In the genomic region with DNA sequence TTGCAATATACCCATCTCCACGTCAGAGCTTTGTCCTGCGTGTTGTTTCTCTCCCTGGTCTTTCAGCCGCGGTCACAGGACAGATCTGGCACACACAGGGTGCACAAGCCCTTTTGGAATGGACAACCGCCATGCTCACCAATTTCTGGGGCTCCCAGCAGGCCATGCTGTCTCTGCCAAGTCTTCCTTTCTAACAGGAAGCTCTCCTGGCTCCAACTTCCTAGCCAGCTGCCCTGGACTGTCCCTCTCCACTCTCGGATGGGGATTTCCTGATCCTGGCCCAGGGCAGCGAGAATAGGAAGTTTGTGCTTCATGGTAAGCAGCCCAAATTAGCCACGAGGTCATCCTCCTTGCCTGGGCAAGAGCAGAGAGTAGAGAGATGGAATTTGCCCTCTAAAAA, we compare ENCODE assay signal across 12 mouse cellular contexts. TPM values are rescaled to one million over a fixed set of nuclear protein-coding genes. Genes with fewer than 3 reads are reported as not detected.
A peak's percentile ranks its signal among the peaks of the same experiment; 100 is the strongest.
DNase-seq lines count a peak whose midpoint lies in the region; ATAC-seq and TF ChIP-seq lines count a peak whose summit lies in the region.
"Had no signal": no experiment of that assay in that cellular context is flagged by ENCODE, and none has a peak within 500 bp of the region (broad histone marks: within the 10 kb centered on the region; RNA-seq: fewer than 3 reads in every experiment).

No protein-coding gene starts in this region.

- DNase-seq in adrenal gland, adult (ENCODE audit: inconsistent age in 2 of 2, low spot score in 1 of 2): peak; percentile 34 to 71
- no peak for DNase-seq in adrenal gland, postnatal 4 days (ENCODE audit: low spot score in 2 of 2)
- no peak for DNase-seq in liver, postnatal 0 days
- DNase-seq in gastrocnemius, postnatal 25 days: peak; percentile 44
- DNase-seq in lung, postnatal 25 days (ENCODE audit: low spot score): peak; percentile 56
- DNase-seq in ovary, adult 18-20 months (ENCODE audit: low spot score): no peak
- no peak for DNase-seq in ovary, postnatal 36 days (ENCODE audit: low spot score)

- ATAC-seq in liver, embryonic 15.5 days (ENCODE audit: insufficient read depth): 0 out of 2 replicates have a peak, but pooled peaks have one; percentile 31
- ATAC-seq in liver, postnatal 0 days: no peak

- no peaks in the 10 kb centered on the region for H3K9me3 ChIP-seq in liver, embryonic 15.5 days (replicated peaks)
- H3K9me3 ChIP-seq in liver, postnatal 0 days (ENCODE audit: low read length): no peaks in the 10 kb centered on the region
- H3K9me3 ChIP-seq: limb, embryonic 13.5 days had no signal

- H3K4me2 ChIP-seq in liver, embryonic 15.5 days: no peak overlapping the region
- no peak overlapping the region for H3K4me2 ChIP-seq in liver, postnatal 0 days (ENCODE audit: low read depth, low read length)
- H3K4me2 ChIP-seq: limb, embryonic 13.5 days; midbrain, embryonic 11.5 days had no signal

- no peak overlapping the region for H3K9ac ChIP-seq in liver, embryonic 15.5 days
- H3K9ac ChIP-seq in liver, postnatal 0 days (replicated peaks): no peak overlapping the region
- H3K9ac ChIP-seq: limb, embryonic 13.5 days had no signal

- peaks cover 22% of the 10 kb centered on the region for H3K27me3 ChIP-seq in liver, embryonic 15.5 days
- H3K27me3 ChIP-seq in liver, postnatal 0 days (ENCODE audit: insufficient read depth, low read length): peaks cover 18% of the 10 kb centered on the region

- TF ChIP-seq CTCF in liver, postnatal 0 days (IDR thresholded peaks at IDR 0.05; ENCODE audit: low read depth): no peak

- no peaks in the 10 kb centered on the region for H3K4me1 ChIP-seq in liver, embryonic 15.5 days (replicated peaks)
- no peaks in the 10 kb centered on the region for H3K4me1 ChIP-seq in liver, postnatal 0 days (ENCODE audit: insufficient read depth)

- no peaks in the 10 kb centered on the region for H3K36me3 ChIP-seq in liver, embryonic 15.5 days (replicated peaks)
- no peaks in the 10 kb centered on the region for H3K36me3 ChIP-seq in liver, postnatal 0 days (replicated peaks; ENCODE audit: insufficient read depth, low read length)
- H3K36me3 ChIP-seq: limb, embryonic 13.5 days had no signal

- WGBS in liver, embryonic 15.5 days (ENCODE audit: insufficient replicate concordance): 41% methylated on average over 8 of the region's 8 CpGs
- WGBS in liver, postnatal 0 days (ENCODE audit: insufficient replicate concordance): 54% methylated on average over 8 of the region's 8 CpGs

- no peak for TF ChIP-seq EP300 in liver, postnatal 0 days (IDR thresholded peaks at IDR 0.05; ENCODE audit: low read depth)

- no peak overlapping the region for H3K4me3 ChIP-seq in liver, embryonic 15.5 days (replicated peaks)
- no peak overlapping the region for H3K4me3 ChIP-seq in liver, postnatal 0 days (ENCODE audit: low read depth, low read length)
- H3K4me3 ChIP-seq: limb, embryonic 13.5 days had no signal

- H3K27ac ChIP-seq in liver, embryonic 15.5 days (replicated peaks): no peak overlapping the region
- no peak overlapping the region for H3K27ac ChIP-seq in liver, postnatal 0 days (ENCODE audit: low read depth)
- H3K27ac ChIP-seq: limb, embryonic 13.5 days had no signal

RNA-seq across cellular contexts. Expression of gene Gm13889, which starts 4.7 kb away (rescaled TPM):
- 10 to 100 TPM; 26.7 to 28.4 TPM for total RNA-seq in adrenal gland, postnatal 4 days (2021)
- polyA plus RNA-seq in liver, embryonic 15.5 days (2015; fragmentation: Nextera tagmentation; extraction: Ambion mirVana): 1.8 and 2.1 TPM in 2 replicates
- polyA plus RNA-seq in liver, postnatal 0 days (2015; fragmentation: Nextera tagmentation; extraction: Ambion mirVana): 5.2 and 6.1 TPM in 2 replicates
- total RNA-seq in gastrocnemius, postnatal 25 days (2021): 1 to 10 TPM; 8.3 to 8.8 TPM

RNA-seq across cellular contexts. Expression of gene Gm27027, which starts 34.4 kb away (rescaled TPM):
- not detected for total RNA-seq in adrenal gland, postnatal 4 days (2021)
- not detected in 2 replicates for polyA plus RNA-seq in liver, embryonic 15.5 days (2015; fragmentation: Nextera tagmentation; extraction: Ambion mirVana)
- polyA plus RNA-seq in liver, postnatal 0 days (2015; fragmentation: Nextera tagmentation; extraction: Ambion mirVana): not detected in 2 replicates
- not detected for total RNA-seq in gastrocnemius, postnatal 25 days (2021)
- polyA plus RNA-seq: embryonic facial prominence, embryonic 14.5 days; intestine, embryonic 14.5 days; limb, embryonic 13.5 days; midbrain, embryonic 11.5 days had no signal

RNA-seq across cellular contexts. Expression of gene Alkbh3, which starts 48.9 kb away (rescaled TPM):
- 10 to 100 TPM; 73.1 to 76.3 TPM for total RNA-seq in adrenal gland, postnatal 4 days (2021)
- 29.4 and 32.2 TPM in 2 replicates for polyA plus RNA-seq in liver, embryonic 15.5 days (2015; fragmentation: Nextera tagmentation; extraction: Ambion mirVana)
- polyA plus RNA-seq in liver, postnatal 0 days (2015; fragmentation: Nextera tagmentation; extraction: Ambion mirVana): 24.8 and 28.9 TPM in 2 replicates
- 10 to 100 TPM; 54.2 to 59.3 TPM for total RNA-seq in gastrocnemius, postnatal 25 days (2021)

Comparison
In these comparisons a context has a peak if more than half of its experiments do, and no peak if none do; other contexts are left out.
1. DNase-seq: peak in adrenal gland, adult (2 of 2), gastrocnemius, postnatal 25 days (single experiment) and lung, postnatal 25 days (single experiment); none in adrenal gland, postnatal 4 days (0 of 2), liver, postnatal 0 days (single experiment), ovary, adult 18-20 months (single experiment) and ovary, postnatal 36 days (single experiment).